Mouse (Mus musculus) kidney, postnatal 4 days (tissue): ENCODE results near the gene Kif27.
A peak's percentile ranks its signal among the peaks of the same experiment; 100 is the strongest.

Source experiments
- DNase-seq, 2 experiments: peaks; one replicate each; pipeline ENCODE4 v3.0.0; 2021; ENCODE audit warnings: mixed read lengths in 2 of 2

Gene Kif27

GRCm38 (mm10) chr13:58276256-58276655 lies 82.7 kb downstream of the Kif27 start:
- DNase-seq = no peak

DNA sequence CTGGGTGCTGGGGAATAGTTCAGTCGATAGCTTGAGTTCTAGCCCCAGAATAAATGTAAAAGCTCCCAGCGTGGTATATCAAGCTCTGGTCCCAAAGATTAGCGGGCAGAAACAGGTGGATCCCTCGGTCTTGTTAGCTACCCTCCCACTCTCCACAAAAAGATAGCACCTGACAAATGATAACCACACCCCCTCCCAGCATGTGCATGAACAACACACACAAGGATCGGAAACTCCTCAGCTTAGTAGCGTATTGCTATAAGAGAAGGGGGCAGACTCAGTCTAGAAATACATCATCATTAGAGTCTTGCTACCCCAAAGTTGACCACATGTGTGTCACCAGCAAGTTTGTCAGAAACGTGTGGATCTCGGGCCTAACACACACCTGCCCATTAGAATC lies 83.3 kb downstream of the Kif27 start, which contains the start of gene Gkap1:
Gkap1 (minus strand) TSS at position 101 of the 400 bp plus-strand sequence.
- DNase-seq = no peak

GRCm38 (mm10) chr13:58275076-58275475 lies 83.8 kb downstream of the Kif27 start:
- no peak for DNase-seq

GRCm38 (mm10) chr13:58274259-58274991 lies 84.5 kb downstream of the Kif27 start:
- peak; percentile 84 to 89 for DNase-seq

DNA sequence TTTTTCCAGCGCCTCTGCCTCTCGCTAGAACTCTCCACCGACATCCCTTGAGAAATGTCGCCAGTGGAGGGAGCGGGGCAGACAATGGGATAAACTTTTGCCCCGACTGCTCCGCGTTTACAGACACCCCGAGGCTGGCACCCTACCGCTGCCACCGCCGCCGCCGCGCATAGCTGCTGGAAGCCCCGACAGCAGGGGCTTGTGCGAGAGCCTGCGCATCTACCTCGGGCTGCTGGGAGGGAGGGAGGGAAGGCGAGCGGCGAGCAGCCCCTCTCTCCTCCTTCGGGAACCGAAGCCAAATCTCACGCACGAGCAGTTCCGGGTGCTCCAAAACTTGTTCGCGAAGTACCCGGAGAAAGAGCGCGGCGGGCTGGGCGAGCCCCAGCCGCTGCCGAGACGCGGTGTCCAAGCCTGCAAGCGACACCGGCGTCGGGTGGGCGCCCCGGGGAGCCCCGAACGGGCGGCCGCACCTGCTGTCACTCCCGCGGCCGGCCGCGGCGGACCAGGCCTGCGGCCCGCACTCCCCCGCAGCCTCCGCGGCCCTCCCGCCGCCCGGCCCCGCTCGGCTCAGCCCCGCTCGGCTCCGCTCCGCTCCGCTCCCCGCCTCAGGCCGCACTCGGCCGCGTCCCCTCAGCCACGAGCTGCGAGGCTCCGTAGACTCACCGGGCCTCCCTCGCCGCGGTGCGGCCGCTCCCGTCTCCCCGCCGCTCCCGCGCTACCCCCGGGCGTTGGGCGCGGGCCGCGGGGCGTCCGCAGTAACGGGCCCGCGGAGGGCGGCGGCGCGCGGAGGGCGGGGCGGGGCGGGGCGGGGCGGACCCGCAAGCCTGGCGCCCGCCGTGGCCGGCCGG lies 85.3 kb downstream of the Kif27 start:
- peak; percentile 62 to 68 for DNase-seq

GRCm38 (mm10) chr13:58266864-58267263 lies 92.1 kb downstream of the Kif27 start:
- DNase-seq = no peak

GRCm38 (mm10) chr13:58263546-58263945 lies 95.4 kb downstream of the Kif27 start:
- DNase-seq = no peak

DNA sequence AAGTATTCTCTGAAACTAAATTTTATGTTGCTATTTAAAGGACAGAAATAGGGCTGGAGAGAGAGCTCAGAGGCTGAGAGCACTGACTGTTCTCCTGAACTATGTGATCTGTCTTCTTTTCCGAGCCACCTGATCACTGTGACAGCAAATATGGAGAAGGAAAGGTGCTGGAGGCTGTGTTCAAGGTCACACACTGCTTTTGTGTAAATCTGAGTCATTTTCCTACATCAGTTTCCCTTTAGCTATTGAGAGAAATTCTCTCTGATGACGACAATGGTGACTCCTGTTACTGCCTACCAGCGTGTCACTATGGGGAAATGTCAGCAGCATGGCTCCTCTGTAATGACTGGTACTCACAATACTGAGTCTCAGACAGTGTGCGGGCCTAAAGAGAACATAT lies 97.2 kb downstream of the Kif27 start:
- DNase-seq = no peak

DNA sequence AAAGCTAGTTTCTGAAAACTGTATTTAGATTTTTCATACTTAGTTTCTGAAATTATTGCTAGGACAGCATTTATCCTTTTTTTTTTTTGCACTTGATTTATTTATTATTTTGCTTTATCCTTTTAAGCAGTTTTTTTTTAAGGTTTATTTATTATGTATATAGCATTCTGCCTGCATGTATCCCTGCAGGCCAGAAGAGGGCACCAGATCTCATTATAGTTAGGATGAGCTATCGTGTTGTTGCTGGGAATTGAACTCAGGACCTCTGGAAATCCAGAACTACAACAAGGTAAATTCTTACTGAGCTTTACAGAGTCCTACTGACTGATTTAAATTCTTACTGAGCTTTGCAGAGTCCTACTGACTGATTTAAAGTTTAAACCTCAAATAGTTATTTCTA lies 105.7 kb downstream of the Kif27 start:
- no peak for DNase-seq

GRCm38 (mm10) chr13:58248957-58249356 lies 110.0 kb downstream of the Kif27 start:
- no peak for DNase-seq
